Mouse (Mus musculus) midbrain, embryonic 16.5 days (tissue): Measurements from ENCODE around the gene Pmpca. TPM values are rescaled to one million over a fixed set of nuclear protein-coding genes. Genes with fewer than 3 reads are reported as not detected.
"Not testable (repeated sequence)": the region's sequence is repeated elsewhere in the genome, so short reads cannot be mapped to it uniquely, and the experiment has no call there.

Experiments used
- ATAC-seq: fragments of 200-750 bp; cut with Nextera tagmentation; 2 replicates; pipeline ENCODE4 v1.8.0; 2017; ENCODE audit warnings: moderate TSS enrichment
- H3K27ac ChIP-seq: fragments of 300-500 bp; sonication (generic); 2 replicates; pipeline ENCODE4 v1.5.1; 2014; ENCODE audit warnings: mild to moderate bottlenecking, low read length, mixed read lengths
- H3K27me3 ChIP-seq: fragments of 300-500 bp; sonication (generic); 2 replicates; pipeline ENCODE4 v1.6.1; 2014; ENCODE audit warnings: low read depth, low read length, mixed read lengths; ENCODE audit not compliant: control insufficient read depth, insufficient read depth
- H3K36me3 ChIP-seq: fragments of 300-500 bp; sonication (generic); 2 replicates; pipeline ENCODE4 v1.6.1; 2014; ENCODE audit warnings: mild to moderate bottlenecking, low read length, moderate library complexity, mixed read lengths; ENCODE audit not compliant: control insufficient read depth, insufficient read depth
- H3K4me1 ChIP-seq: fragments of 300-500 bp; sonication (generic); 2 replicates; pipeline ENCODE4 v1.6.1; 2014; ENCODE audit warnings: mild to moderate bottlenecking, low read length, mixed read lengths; ENCODE audit not compliant: control insufficient read depth, insufficient read depth
- H3K4me2 ChIP-seq: fragments of 300-500 bp; sonication (generic); 2 replicates; pipeline ENCODE4 v1.6.1; 2014; ENCODE audit warnings: mild to moderate bottlenecking, low read length, mixed read lengths
- H3K4me3 ChIP-seq: fragments of 300-500 bp; sonication (generic); 2 replicates; pipeline ENCODE4 v1.5.1; 2014; ENCODE audit warnings: low read depth, mild to moderate bottlenecking, low read length, moderate library complexity, mixed read lengths
- H3K9ac ChIP-seq: fragments of 300-500 bp; sonication (generic); 2 replicates; pipeline ENCODE4 v1.6.1; 2014; ENCODE audit warnings: low read depth, low read length, mixed read lengths
- H3K9me3 ChIP-seq: fragments of 300-500 bp; sonication (generic); replicated peaks from 2 replicates; pipeline ENCODE4 v1.6.1; 2014; ENCODE audit warnings: mild to moderate bottlenecking, low read length, mixed read lengths; ENCODE audit not compliant: control insufficient read depth, poor library complexity, severe bottlenecking
- WGBS: fragments of 180-500 bp; shearing (Covaris S2); extraction: QIAGEN DNeasy Blood & Tissue Kit; methylation state at CpG from one replicate; pipeline ENCODE4 v1.1.7; 2014; 5-methylcytosine and 5-hydroxymethylcytosine counted together
- polyA plus RNA-seq: library from polyadenylated mRNA; unstranded; fragments of >200 nt; fragmentation: Nextera tagmentation; extraction: Ambion mirVana; gene quantifications from 2 replicates; pipeline ENCODE4 v1.2.1, GENCODE M21; 2015

Pmpca gene
- polyA plus RNA-seq, 1 experiment from 2014 or later, result 96.5 TPM

- H3K36me3 ChIP-seq, result peaks cover 35% of the 10 kb centered on the region
Observed at GRCm38 (mm10) chr2:26363481-26363880, 25.7 kb upstream of the Pmpca start.

GRCm38 (mm10) chr2:26364738-26365465 lies 24.2 kb upstream of the Pmpca start:
- Histone ChIP-seq H3K27me3 (no peaks in the 10 kb centered on the region), H3K36me3 (peaks cover 45% of the 10 kb centered on the region), H3K9me3 (no peaks in the 10 kb centered on the region), H3K4me1 (no peaks in the 10 kb centered on the region), H3K27ac (no peak overlapping the region), H3K4me2 (no peak overlapping the region), H3K4me3 (no peak overlapping the region), H3K9ac (no peak overlapping the region)
- ATAC-seq, result no peak
- 88% methylated on average over 10 of the region's 10 CpGs for WGBS

More at GRCm38 (mm10) chr2:26363481-26363880, 25.7 kb upstream of the Pmpca start:
- Histone ChIP-seq H3K9ac (no peak overlapping the region), H3K27ac (no peak overlapping the region), H3K4me3 (no peak overlapping the region), H3K27me3 (no peaks in the 10 kb centered on the region), H3K4me1 (no peaks in the 10 kb centered on the region), H3K4me2 (no peak overlapping the region), H3K9me3 (no peaks in the 10 kb centered on the region)
- 95% methylated on average over 5 of the region's 5 CpGs for WGBS
- ATAC-seq, result no peak

- H3K27me3 ChIP-seq, result no peaks in the 10 kb centered on the region
- no peaks in the 10 kb centered on the region for H3K9me3 ChIP-seq
- H3K4me3 ChIP-seq, result no peak overlapping the region
- no peak overlapping the region for H3K27ac ChIP-seq
- H3K4me2 ChIP-seq, result no peak overlapping the region
- H3K4me1 ChIP-seq, result no peaks in the 10 kb centered on the region
- WGBS, result 91% methylated on average over 6 of the region's 6 CpGs
- no peak for ATAC-seq
- H3K36me3 ChIP-seq, result peaks cover 57% of the 10 kb centered on the region
- H3K9ac ChIP-seq, result no peak overlapping the region
Observed at GRCm38 (mm10) chr2:26367911-26368310, 21.2 kb upstream of the Pmpca start.

GRCm38 (mm10) chr2:26368572-26368971 lies 20.6 kb upstream of the Pmpca start:
- ATAC-seq, result no peak
- 96% methylated on average over 1 of the region's 1 CpGs for WGBS
- no peaks in the 10 kb centered on the region for H3K27me3 ChIP-seq
- H3K4me3 ChIP-seq, result no peak overlapping the region
- no peaks in the 10 kb centered on the region for H3K4me1 ChIP-seq
- peaks cover 60% of the 10 kb centered on the region for H3K36me3 ChIP-seq
- no peak overlapping the region for H3K27ac ChIP-seq
- no peaks in the 10 kb centered on the region for H3K9me3 ChIP-seq
- H3K4me2 ChIP-seq, result no peak overlapping the region
- no peak overlapping the region for H3K9ac ChIP-seq

- Histone ChIP-seq H3K36me3 (peaks cover 61% of the 10 kb centered on the region), H3K9ac (no peak overlapping the region), H3K27ac (no peak overlapping the region), H3K4me1 (no peaks in the 10 kb centered on the region), H3K4me2 (no peak overlapping the region), H3K27me3 (no peaks in the 10 kb centered on the region), H3K4me3 (no peak overlapping the region), H3K9me3 (no peaks in the 10 kb centered on the region)
- no peak for ATAC-seq
- 95% methylated on average over 8 of the region's 8 CpGs for WGBS
Observed at GRCm38 (mm10) chr2:26372396-26372795, 16.7 kb upstream of the Pmpca start.

- under 1% methylated on average over 38 of the region's 38 CpGs for WGBS
- Histone ChIP-seq H3K27ac (peak within 1 kb of the TSS; percentile 70), H3K4me1 (peaks cover 18% of the 10 kb centered on the region), H3K27me3 (no peaks in the 10 kb centered on the region), H3K4me3 (peak within 1 kb of the TSS; percentile 87), H3K4me2 (peak within 1 kb of the TSS; percentile 95), H3K36me3 (peaks cover 41% of the 10 kb centered on the region), H3K9ac (peak within 1 kb of the TSS; percentile 86), H3K9me3 (no peaks in the 10 kb centered on the region)
- ATAC-seq, result peak; percentile 98
Observed at GRCm38 (mm10) chr2:26380131-26380771, 8.9 kb upstream of the Pmpca start, which contains the start of gene Snapc4. Gene Snapc4, minus strand, starts transcription at chr2:26380653.

GRCm38 (mm10) chr2:26380871-26381270 lies 8.3 kb upstream of the Pmpca start:
- peak overlapping the region; percentile 86 for H3K9ac ChIP-seq
- H3K4me2 ChIP-seq, result peak overlapping the region; percentile 95
- ATAC-seq, H3K9me3 ChIP-seq, H3K27me3 ChIP-seq: not testable (repeated sequence)
- peak overlapping the region; percentile 87 for H3K4me3 ChIP-seq
- peaks cover 18% of the 10 kb centered on the region for H3K4me1 ChIP-seq
- 30% methylated on average over 6 of the region's 6 CpGs for WGBS
- peaks cover 46% of the 10 kb centered on the region for H3K36me3 ChIP-seq
- H3K27ac ChIP-seq, result peak overlapping the region; percentile 70; the same call in 1 of the 2 replicates

GRCm38 (mm10) chr2:26387713-26388112 lies 1.4 kb upstream of the Pmpca start:
- Histone ChIP-seq H3K27me3 (no peaks in the 10 kb centered on the region), H3K9ac (no peak overlapping the region), H3K4me3 (no peak overlapping the region), H3K36me3 (peaks cover 48% of the 10 kb centered on the region), H3K4me2 (no peak overlapping the region), H3K9me3 (no peaks in the 10 kb centered on the region), H3K4me1 (peaks cover 19% of the 10 kb centered on the region), H3K27ac (no peak overlapping the region)
- ATAC-seq, result no peak
- WGBS, result 93% methylated on average over 3 of the region's 3 CpGs

- H3K36me3 ChIP-seq, result peaks cover 39% of the 10 kb centered on the region
- under 1% methylated on average over 43 of the region's 45 CpGs for WGBS
- peak; percentile 63 for ATAC-seq
Observed at GRCm38 (mm10) chr2:26388682-26389153, 421 bp upstream of the Pmpca start.

More at GRCm38 (mm10) chr2:26388682-26389153, 421 bp upstream of the Pmpca start:
- Histone ChIP-seq H3K4me2 (peak overlapping the region; percentile 89), H3K9me3 (no peaks in the 10 kb centered on the region), H3K27ac (peak overlapping the region; percentile 68), H3K9ac (peak overlapping the region; percentile 87), H3K4me1 (peaks cover 19% of the 10 kb centered on the region), H3K4me3 (peak overlapping the region; percentile 82), H3K27me3 (no peaks in the 10 kb centered on the region)
